Mouse (Mus musculus) megakaryocyte, embryonic 14.5 days (primary cell): ENCODE measurements at regions not wholly inside any gene's neighbourhood (a gene's known extent, or its start where the extent isn't known, plus 50 kb on each side); places are given as distances from the start of the nearest gene placed in this dataset.

Experiments used
- FLI1 ChIP-seq: IDR thresholded peaks from 2 replicates; pipeline ENCODE4 v1.6.1; 2012; ENCODE audit warnings: low read length, inconsistent platforms, mixed read lengths
- GATA1 ChIP-seq: IDR thresholded peaks from 3 replicates; pipeline ENCODE4 v1.6.1; 2012; ENCODE audit warnings: mixed read lengths, low read length, inconsistent platforms, borderline replicate concordance

DNA sequence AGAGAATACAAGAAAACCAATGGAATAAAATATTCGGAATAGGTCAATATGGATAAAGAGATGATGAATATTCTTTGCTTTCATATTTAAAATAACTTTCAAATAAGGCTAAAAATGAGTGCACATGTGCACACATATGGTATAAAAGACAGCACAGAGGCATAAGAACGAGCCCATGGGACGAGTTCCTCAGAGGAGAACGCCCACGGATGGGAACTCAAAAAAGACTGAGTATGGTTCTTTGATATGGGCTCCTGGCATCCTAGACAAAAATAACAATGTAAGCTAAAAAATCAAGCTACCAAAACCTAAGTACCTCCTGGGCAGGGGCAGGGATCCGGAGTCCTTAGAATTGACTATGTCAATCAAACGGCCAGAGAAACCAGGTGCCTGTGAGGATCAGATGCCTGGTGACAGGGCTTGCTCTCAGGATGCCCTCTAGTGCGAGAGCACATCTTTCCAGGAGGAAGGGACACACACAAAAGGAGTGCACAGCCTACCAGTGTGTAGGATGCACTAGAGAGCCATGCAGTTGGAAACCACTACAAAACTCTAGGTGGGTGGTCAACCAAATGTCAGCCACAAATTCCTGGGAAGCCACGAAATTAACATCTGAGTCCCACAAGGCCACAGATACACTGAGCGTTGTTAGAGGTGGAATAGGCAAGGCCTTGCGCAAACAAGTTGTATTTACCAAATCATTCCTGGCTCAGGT lies 307.8 kb downstream of the Sox9 start:
- TF ChIP-seq GATA1 (no peak), FLI1 (no peak)
